25 mouse cellular contexts compared by ENCODE assay signal in the genomic region with DNA sequence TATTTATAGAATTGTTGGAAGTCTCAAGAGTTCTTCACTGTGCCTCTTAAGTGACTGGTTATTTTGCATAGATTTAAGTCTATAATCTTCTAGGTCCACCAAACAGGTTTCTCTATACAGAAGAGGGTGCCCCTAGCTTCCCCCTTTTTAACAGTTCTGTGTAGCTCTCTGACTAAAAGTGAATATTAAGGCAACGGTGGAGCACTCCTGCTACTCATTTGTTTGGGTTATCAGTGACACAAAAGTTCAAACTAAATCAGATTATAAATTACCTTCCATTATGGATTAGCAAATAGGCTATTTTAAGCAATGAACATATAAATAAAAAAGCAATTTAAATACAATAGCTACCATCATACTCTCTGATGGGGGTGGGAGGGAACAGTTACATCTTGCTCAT. TPM values are rescaled to one million over a fixed set of nuclear protein-coding genes. Genes with fewer than 3 reads are reported as not detected.
DNase-seq lines count a peak whose midpoint lies in the region; TF ChIP-seq lines count a peak whose summit lies in the region.
"Had no signal": no experiment of that assay in that cellular context is flagged by ENCODE, and none has a peak within 500 bp of the region (broad histone marks: within the 10 kb centered on the region; RNA-seq: fewer than 3 reads in every experiment).

No protein-coding gene starts in this region.

- no peak for TF ChIP-seq CTCF in spleen, adult 2 months (IDR thresholded peaks at IDR 0.05; ENCODE audit: extremely low read depth, insufficient read depth, insufficient read length, insufficient replicate concordance)
- no peak for TF ChIP-seq CTCF in CH12.LX (conservative IDR thresholded peaks at IDR 0.05 in 1 of 2, IDR thresholded peaks at IDR 0.05 in 1 of 2; ENCODE audit: low read depth in 2 of 2, low read length in 2 of 2)

- H3K9me3 ChIP-seq in CH12.LX (replicated peaks; ENCODE audit: low read length), result no peaks in the 10 kb centered on the region
- H3K9me3 ChIP-seq: embryonic facial prominence, embryonic 13.5 days; embryonic facial prominence, embryonic 15.5 days; forebrain, embryonic 10.5 days; forebrain, embryonic 13.5 days; forebrain, embryonic 15.5 days had no signal

- DNase-seq in spleen, adult 2 months (ENCODE audit: low read depth in 1 of 2, low spot score in 2 of 2), result no peak
- no peak for DNase-seq in spleen, adult 18-20 months
- peak; percentile 52 for DNase-seq in A20 (ENCODE audit: low read depth, low spot score)
- DNase-seq in CH12.LX (ENCODE audit: extremely low read depth), result no peak
- peak; percentile 42 for DNase-seq in splenic B cell, adult 2 months (ENCODE audit: low read depth, low spot score)
- no peak for DNase-seq in kidney, adult 11 months
- DNase-seq in left cerebral cortex, postnatal 4 days, result no peak
- DNase-seq: adrenal gland, adult 2 months; adrenal gland, postnatal 10 days; adrenal gland, postnatal 25 days; cerebellum, adult 11 months; cerebellum, adult 18-20 months; cerebellum, adult 8-10 months; cerebellum, adult 9-11 months; cerebellum, postnatal 14 days; cerebellum, postnatal 36 days; embryo, embryonic 11 days; forebrain, postnatal 0 days had no signal

- 0 out of 2 replicates have a peak overlapping the region, but pooled peaks have one; percentile 21 for H3K4me3 ChIP-seq in spleen, adult 2 months (ENCODE audit: extremely low read depth, insufficient read depth, insufficient read length)
- no peak overlapping the region for H3K4me3 ChIP-seq in CH12.LX (replicated peaks in 1 of 3; ENCODE audit: low read depth in 2 of 3, low read length in 2 of 3, poor library complexity in 1 of 3)
- H3K4me3 ChIP-seq: embryonic facial prominence, embryonic 13.5 days; embryonic facial prominence, embryonic 15.5 days; erythroblast, embryonic 14.5 days; forebrain, embryonic 10.5 days; forebrain, embryonic 13.5 days; forebrain, embryonic 15.5 days had no signal

- 11% methylated on average over 1 of the region's 1 CpGs for WGBS in spleen, adult 2 months

- peak overlapping the region; percentile 90 for H3K27ac ChIP-seq in spleen, adult 2 months (ENCODE audit: insufficient read depth, low read length)
- H3K27ac ChIP-seq in CH12.LX (ENCODE audit: insufficient read depth, low read depth), result peak overlapping the region; percentile 78; the same call in 1 of the 2 replicates
- H3K27ac ChIP-seq: embryonic facial prominence, embryonic 13.5 days; embryonic facial prominence, embryonic 15.5 days; forebrain, embryonic 10.5 days; forebrain, embryonic 13.5 days; forebrain, embryonic 15.5 days had no signal

- H3K79me2 ChIP-seq in CH12.LX (replicated peaks; ENCODE audit: control insufficient read depth, extremely low read depth, insufficient read depth, poor library complexity, severe bottlenecking), result peaks cover 63% of the 10 kb centered on the region

- TF ChIP-seq POLR2A in spleen, adult 2 months (IDR thresholded peaks at IDR 0.05; ENCODE audit: low read depth, low read length), result no peak
- TF ChIP-seq POLR2A in CH12.LX (IDR thresholded peaks at IDR 0.05; ENCODE audit: low read depth, low read length), result no peak

- intact Hi-C loops in left cerebral cortex, postnatal 4 days (cut with DNase I), result no loop called here

- in situ Hi-C loops in CH12.LX (cut with MboI; ENCODE audit: low pct_ligation_motif_present, low pct_unique_long_range_greater_than_20kb, low sequenced_read_pairs), result no loop called here

- no peak for TF ChIP-seq RAD21 in CH12.LX (IDR thresholded peaks at IDR 0.05; ENCODE audit: low read depth, low read length)

- peaks cover 7% of the 10 kb centered on the region for H3K4me1 ChIP-seq in spleen, adult 2 months (ENCODE audit: control insufficient read depth, insufficient read depth, insufficient read length)
- H3K4me1 ChIP-seq in CH12.LX (ENCODE audit: control insufficient read depth in 1 of 2, insufficient read depth in 2 of 2), result peaks cover 7 to 41% of the 10 kb centered on the region in 2 experiments
- H3K4me1 ChIP-seq: embryonic facial prominence, embryonic 15.5 days; forebrain, embryonic 10.5 days; forebrain, embryonic 15.5 days had no signal

- H3K27me3 ChIP-seq in spleen, adult 2 months (ENCODE audit: control insufficient read depth, insufficient read depth, low read length), result no peaks in the 10 kb centered on the region
- no peaks in the 10 kb centered on the region for H3K27me3 ChIP-seq in CH12.LX (replicated peaks)
- no peaks in the 10 kb centered on the region for H3K27me3 ChIP-seq in splenic B cell, adult 2 months (ENCODE audit: control insufficient read depth, insufficient read depth, low read length, poor library complexity, severe bottlenecking)
- H3K27me3 ChIP-seq: embryonic facial prominence, embryonic 13.5 days; embryonic facial prominence, embryonic 15.5 days; forebrain, embryonic 13.5 days; forebrain, embryonic 15.5 days had no signal

- H3K4me2 ChIP-seq in CH12.LX (ENCODE audit: insufficient read depth, low read depth, poor library complexity, severe bottlenecking), result peak overlapping the region; percentile 95
- H3K4me2 ChIP-seq: embryonic facial prominence, embryonic 13.5 days; embryonic facial prominence, embryonic 15.5 days; forebrain, embryonic 13.5 days; forebrain, embryonic 15.5 days had no signal

- no peak for TF ChIP-seq EP300 in CH12.LX (IDR thresholded peaks at IDR 0.05; ENCODE audit: low read length)

- H3K36me3 ChIP-seq in spleen, adult 2 months (ENCODE audit: control insufficient read depth, insufficient read depth, low read length), result peaks cover 7% of the 10 kb centered on the region
- H3K36me3 ChIP-seq in CH12.LX (replicated peaks in 1 of 2; ENCODE audit: control insufficient read depth in 1 of 2, insufficient read depth in 1 of 2, low read length in 1 of 2), result peaks cover 0 to 16% of the 10 kb centered on the region in 2 experiments
- H3K36me3 ChIP-seq in splenic B cell, adult 2 months (ENCODE audit: control insufficient read depth, insufficient read depth, low read length, poor library complexity, severe bottlenecking), result peaks cover 1% of the 10 kb centered on the region; the same call in 1 of the 2 replicates
- H3K36me3 ChIP-seq: embryonic facial prominence, embryonic 13.5 days; embryonic facial prominence, embryonic 15.5 days; forebrain, embryonic 10.5 days; forebrain, embryonic 15.5 days had no signal

- H3K9ac ChIP-seq in CH12.LX (ENCODE audit: insufficient read depth, low read depth), result peak overlapping the region; percentile 24; the same call in 1 of the 2 replicates
- H3K9ac ChIP-seq: embryonic facial prominence, embryonic 13.5 days; embryonic facial prominence, embryonic 15.5 days; forebrain, embryonic 13.5 days; forebrain, embryonic 15.5 days; forebrain, postnatal 0 days had no signal

- dilution Hi-C loops in CH12.LX (cut with MboI; ENCODE audit: extremely low pct_ligation_motif_present, extremely low pct_unique_long_range_greater_than_20kb, low sequenced_read_pairs), result no loop called here

TF ChIP-seq in CH12.LX, 34 proteins besides CTCF, POLR2A, EP300 and RAD21:
- no peak for TF ChIP-seq UBTF (IDR thresholded peaks at IDR 0.05; ENCODE audit: low read depth, low read length)
- TF ChIP-seq ZNF384 (IDR thresholded peaks at IDR 0.05; ENCODE audit: low read depth, low read length), result no peak
- no peak for TF ChIP-seq MAFK (IDR thresholded peaks at IDR 0.05; ENCODE audit: insufficient replicate concordance, low read length)
- TF ChIP-seq CHD1 (IDR thresholded peaks at IDR 0.05; ENCODE audit: low read depth, low read length), result no peak
- TF ChIP-seq SMC3 (IDR thresholded peaks at IDR 0.05; ENCODE audit: low read depth, low read length), result no peak
- TF ChIP-seq TCF12 (IDR thresholded peaks at IDR 0.05; ENCODE audit: low read depth, low read length), result no peak
- TF ChIP-seq MEF2A (IDR thresholded peaks at IDR 0.05; ENCODE audit: borderline replicate concordance, low read depth, low read length), result no peak
- no peak for TF ChIP-seq MAX (IDR thresholded peaks at IDR 0.05; ENCODE audit: low read length)
- TF ChIP-seq GABPA (IDR thresholded peaks at IDR 0.05; ENCODE audit: insufficient replicate concordance, low read depth, low read length), result no peak
- no peak for TF ChIP-seq E2F4 (IDR thresholded peaks at IDR 0.05; ENCODE audit: insufficient replicate concordance, low read depth, low read length)
- TF ChIP-seq ZKSCAN1 (IDR thresholded peaks at IDR 0.05; ENCODE audit: borderline replicate concordance, low read depth, low read length), result no peak

RNA-seq across cellular contexts. Expression of a gene that starts 40.8 kb away (rescaled TPM):
- polyA plus RNA-seq in spleen, adult 2 months (2012; rRNA removed), result 152 and 254 TPM in 2 replicates
- total RNA-seq in CH12.LX (2012; rRNA removed) (61.3 TPM in 2 replicates), CH12.LX (2014; rRNA removed) (55.9 and 73.4 TPM in 2 replicates)
- 40.2 and 43.1 TPM in 2 replicates for polyA plus RNA-seq in CH12.LX (2012; ENCODE audit: insufficient read length, low read depth)
- total RNA-seq in left cerebral cortex, postnatal 4 days (2021), result under 1 TPM; 0.64 to 0.91 TPM
- total RNA-seq: MEL had no signal
- polyA plus RNA-seq: erythroblast, embryonic 14.5 days had no signal

Comparison
In these comparisons a context has a peak if more than half of its experiments do, and no peak if none do; other contexts are left out.
1. DNase-seq: peak in A20 (single experiment) and splenic B cell, adult 2 months (single experiment); none in spleen, adult 2 months (0 of 2), spleen, adult 18-20 months (0 of 2), CH12.LX (single experiment), kidney, adult 11 months (single experiment) and left cerebral cortex, postnatal 4 days (single experiment).
2. RNA of a gene that starts 40.8 kb away (total RNA-seq): 55.9 to 73.4 TPM in CH12.LX; 0.64 to 0.91 TPM in left cerebral cortex, postnatal 4 days; every median in the first group is over 10 times any median in the second.